Comparison of ENCODE assay signal across 21 mouse cellular contexts in genomic region chr1:131748636-131749035, GRCm38 (mm10). TPM values are rescaled to one million over a fixed set of nuclear protein-coding genes. Genes with fewer than 3 reads are reported as not detected.
DNase-seq lines count a peak whose midpoint lies in the region; ATAC-seq and TF ChIP-seq lines count a peak whose summit lies in the region.
"Had no signal": no experiment of that assay in that cellular context is flagged by ENCODE, and none has a peak within 500 bp of the region (broad histone marks: within the 10 kb centered on the region; RNA-seq: fewer than 3 reads in every experiment).

No protein-coding gene starts in this region.

- no peak overlapping the region for H3K4me3 ChIP-seq in hindbrain, embryonic 10.5 days
- no peak overlapping the region for H3K4me3 ChIP-seq in hindbrain, embryonic 16.5 days (ENCODE audit: low read length)
- no peak overlapping the region for H3K4me3 ChIP-seq in midbrain, postnatal 0 days (ENCODE audit: low read depth, low read length)
- H3K4me3 ChIP-seq in midbrain, embryonic 11.5 days (ENCODE audit: low read depth, low read length) = no peak overlapping the region
- H3K4me3 ChIP-seq: embryonic facial prominence, embryonic 10.5 days; embryonic facial prominence, embryonic 12.5 days; forebrain, embryonic 13.5 days; forebrain, embryonic 15.5 days had no signal

- H3K4me2 ChIP-seq in hindbrain, embryonic 16.5 days (ENCODE audit: low read length) = no peak overlapping the region
- no peak overlapping the region for H3K4me2 ChIP-seq in midbrain, postnatal 0 days (ENCODE audit: low read depth, low read length, poor library complexity, severe bottlenecking)
- H3K4me2 ChIP-seq in midbrain, embryonic 11.5 days = no peak overlapping the region
- H3K4me2 ChIP-seq: embryonic facial prominence, embryonic 12.5 days; forebrain, embryonic 13.5 days; forebrain, embryonic 15.5 days had no signal

- H3K4me1 ChIP-seq in hindbrain, embryonic 10.5 days (replicated peaks) = peaks cover 28% of the 10 kb centered on the region
- H3K4me1 ChIP-seq in hindbrain, embryonic 16.5 days (ENCODE audit: control insufficient read depth, insufficient read depth, low read depth, low read length) = peaks cover 3% of the 10 kb centered on the region; the same call in 1 of the 2 replicates
- peaks cover 2% of the 10 kb centered on the region; the same call in 1 of the 2 replicates for H3K4me1 ChIP-seq in midbrain, postnatal 0 days (ENCODE audit: insufficient read depth, low read length)
- peaks cover 3% of the 10 kb centered on the region; the same call in 1 of the 2 replicates for H3K4me1 ChIP-seq in midbrain, embryonic 11.5 days (ENCODE audit: control insufficient read depth, insufficient read depth, low read length)

- no peak for TF ChIP-seq CTCF in midbrain, postnatal 0 days (IDR thresholded peaks at IDR 0.05)

- H3K27me3 ChIP-seq in hindbrain, embryonic 10.5 days (ENCODE audit: insufficient read depth, poor library complexity, severe bottlenecking) = no peaks in the 10 kb centered on the region; the same call in 1 of the 2 replicates
- no peaks in the 10 kb centered on the region for H3K27me3 ChIP-seq in hindbrain, embryonic 16.5 days (replicated peaks; ENCODE audit: control insufficient read depth, insufficient read depth, low read length)
- no peaks in the 10 kb centered on the region for H3K27me3 ChIP-seq in midbrain, postnatal 0 days (ENCODE audit: insufficient read depth, low read length)
- H3K27me3 ChIP-seq in midbrain, embryonic 11.5 days (ENCODE audit: control insufficient read depth, insufficient read depth, low read length) = no peaks in the 10 kb centered on the region
- H3K27me3 ChIP-seq: embryonic facial prominence, embryonic 12.5 days; forebrain, embryonic 13.5 days; forebrain, embryonic 15.5 days had no signal

- 0 out of 2 replicates have a peak overlapping the region, but pooled peaks have one; percentile 8 for H3K27ac ChIP-seq in hindbrain, embryonic 10.5 days
- H3K27ac ChIP-seq in hindbrain, embryonic 16.5 days (ENCODE audit: low read depth, low read length) = no peak overlapping the region
- no peak overlapping the region for H3K27ac ChIP-seq in midbrain, postnatal 0 days (ENCODE audit: low read depth, low read length)
- no peak overlapping the region for H3K27ac ChIP-seq in midbrain, embryonic 11.5 days (ENCODE audit: low read depth, low read length)
- H3K27ac ChIP-seq: embryonic facial prominence, embryonic 10.5 days; embryonic facial prominence, embryonic 12.5 days; forebrain, embryonic 13.5 days; forebrain, embryonic 15.5 days had no signal

- no peak overlapping the region for H3K9ac ChIP-seq in hindbrain, embryonic 16.5 days (ENCODE audit: low read depth, low read length)
- H3K9ac ChIP-seq in midbrain, postnatal 0 days (replicated peaks; ENCODE audit: low read length, poor library complexity, severe bottlenecking) = no peak overlapping the region
- H3K9ac ChIP-seq in midbrain, embryonic 11.5 days (ENCODE audit: low read length) = no peak overlapping the region
- H3K9ac ChIP-seq: embryonic facial prominence, embryonic 12.5 days; forebrain, embryonic 13.5 days; forebrain, embryonic 15.5 days; forebrain, postnatal 0 days had no signal

- no peaks in the 10 kb centered on the region for H3K36me3 ChIP-seq in hindbrain, embryonic 10.5 days
- H3K36me3 ChIP-seq in hindbrain, embryonic 16.5 days (ENCODE audit: control insufficient read depth, insufficient read depth, low read length) = no peaks in the 10 kb centered on the region
- H3K36me3 ChIP-seq in midbrain, postnatal 0 days (ENCODE audit: insufficient read depth, low read length) = no peaks in the 10 kb centered on the region
- H3K36me3 ChIP-seq in midbrain, embryonic 11.5 days (ENCODE audit: control insufficient read depth, insufficient read depth, low read length) = no peaks in the 10 kb centered on the region
- H3K36me3 ChIP-seq: embryonic facial prominence, embryonic 10.5 days; embryonic facial prominence, embryonic 12.5 days; forebrain, embryonic 15.5 days had no signal

- DNase-seq in hindbrain, embryonic 10.5 days (ENCODE audit: low spot score) = no peak
- DNase-seq in midbrain, postnatal 0 days (ENCODE audit: low spot score) = peak; percentile 5
- DNase-seq in midbrain, embryonic 11.5 days (ENCODE audit: low spot score, missing footprints) = no peak
- no peak for DNase-seq in thymus, postnatal 10 days (ENCODE audit: low spot score in 2 of 2)
- DNase-seq: adrenal gland, adult 8-10 months; cerebellum, adult 11-12 months; cerebellum, adult 2 months; cerebellum, adult 9-10 months; cerebellum, postnatal 25 days; forebrain, postnatal 0 days had no signal

- no peak for ATAC-seq in hindbrain, embryonic 16.5 days
- ATAC-seq in midbrain, postnatal 0 days (ENCODE audit: low FRiP score) = no peak
- no peak for ATAC-seq in midbrain, embryonic 11.5 days (ENCODE audit: low FRiP score)
- ATAC-seq: activated CD4-positive, CD25-positive, alpha-beta regulatory T cell, adult 4 months; forebrain, embryonic 13.5 days; forebrain, embryonic 15.5 days; forebrain, postnatal 0 days had no signal

- 84% methylated on average over 2 of the region's 2 CpGs for WGBS in hindbrain, embryonic 10.5 days
- WGBS in hindbrain, embryonic 16.5 days = 85% methylated on average over 2 of the region's 2 CpGs
- WGBS in midbrain, postnatal 0 days = 77% methylated on average over 2 of the region's 2 CpGs
- 90% methylated on average over 2 of the region's 2 CpGs for WGBS in midbrain, embryonic 11.5 days

- no peaks in the 10 kb centered on the region for H3K9me3 ChIP-seq in hindbrain, embryonic 10.5 days
- H3K9me3 ChIP-seq in hindbrain, embryonic 16.5 days (ENCODE audit: control insufficient read depth, low read length) = no peaks in the 10 kb centered on the region
- H3K9me3 ChIP-seq in midbrain, postnatal 0 days (ENCODE audit: low read length) = no peaks in the 10 kb centered on the region
- H3K9me3 ChIP-seq in midbrain, embryonic 11.5 days (ENCODE audit: control insufficient read depth, low read length) = no peaks in the 10 kb centered on the region
- H3K9me3 ChIP-seq: embryonic facial prominence, embryonic 10.5 days; embryonic facial prominence, embryonic 12.5 days; forebrain, embryonic 13.5 days; forebrain, embryonic 15.5 days had no signal

RNA-seq across cellular contexts. Expression of gene Slc26a9, which starts 4.8 kb away (rescaled TPM):
- polyA plus RNA-seq in hindbrain, embryonic 10.5 days (2016; fragmentation: Nextera tagmentation; extraction: Ambion mirVana) = 0.05 and 1.4 TPM in 2 replicates
- 0.15 and 0.18 TPM in 2 replicates for polyA plus RNA-seq in hindbrain, embryonic 16.5 days (2015; fragmentation: Nextera tagmentation; extraction: Ambion mirVana)
- 0.44 TPM in 1 of 2 replicates, not detected in the other for total RNA-seq in midbrain, postnatal 0 days (2014; rRNA removed)
- 0.10 and 0.14 TPM in 2 replicates for polyA plus RNA-seq in midbrain, postnatal 0 days (2015; fragmentation: Nextera tagmentation; extraction: Ambion mirVana)
- not detected in 2 replicates for polyA plus RNA-seq in midbrain, embryonic 11.5 days (2014; fragmentation: Nextera tagmentation; extraction: Ambion mirVana)
- total RNA-seq: adrenal gland, adult 18-20 months; adrenal gland, postnatal 36 days; MEL had no signal
- polyA plus RNA-seq: activated CD4-positive, CD25-positive, alpha-beta regulatory T cell, adult 4 months; C2C12; embryonic facial prominence, embryonic 10.5 days; forebrain, embryonic 11.5 days had no signal

RNA-seq across cellular contexts. Expression of gene Pm20d1, which starts 48.5 kb away (rescaled TPM):
- 1.4 and 2.2 TPM in 2 replicates for polyA plus RNA-seq in hindbrain, embryonic 10.5 days (2016; fragmentation: Nextera tagmentation; extraction: Ambion mirVana)
- polyA plus RNA-seq in hindbrain, embryonic 16.5 days (2015; fragmentation: Nextera tagmentation; extraction: Ambion mirVana) = 0.41 and 0.67 TPM in 2 replicates
- 0.05 TPM in 2 replicates for total RNA-seq in midbrain, postnatal 0 days (2014; rRNA removed)
- 0.29 and 0.38 TPM in 2 replicates for polyA plus RNA-seq in midbrain, postnatal 0 days (2015; fragmentation: Nextera tagmentation; extraction: Ambion mirVana)
- 0.82 and 1.5 TPM in 2 replicates for polyA plus RNA-seq in midbrain, embryonic 11.5 days (2014; fragmentation: Nextera tagmentation; extraction: Ambion mirVana)
- total RNA-seq: MEL had no signal
- polyA plus RNA-seq: activated CD4-positive, CD25-positive, alpha-beta regulatory T cell, adult 4 months had no signal
